Mouse (Mus musculus) heart, postnatal 0 days (tissue): Measurements from ENCODE around the gene Olfr1501.
"Not testable (repeated sequence)": the region's sequence is repeated elsewhere in the genome, so short reads cannot be mapped to it uniquely, and the experiment has no call there.

ENCODE experiments used
- CTCF ChIP-seq: IDR thresholded peaks from 2 replicates; pipeline ENCODE4 v1.5.1; 2016; ENCODE audit warnings: antibody characterized with exemption, control low read depth, low read depth
- EP300 ChIP-seq: IDR thresholded peaks from 2 replicates; pipeline ENCODE4 v1.6.1; 2016; ENCODE audit warnings: antibody characterized with exemption, low read depth

GRCm38 (mm10) chr19:13850592-13850991 is at the start of gene Olfr1501:
- not testable (repeated sequence) for TF ChIP-seq EP300, CTCF
